Mouse (Mus musculus) thymus, postnatal 0 days (tissue): ENCODE data around the gene Rtp3. TPM values are rescaled to one million over a fixed set of nuclear protein-coding genes. Genes with fewer than 3 reads are reported as not detected.

Experiments
- DNase-seq: peaks from one replicate; pipeline ENCODE4 v3.0.0-alpha.2; 2015; ENCODE audit warnings: low spot score
- polyA plus RNA-seq: library from polyadenylated mRNA; unstranded; fragments of >200 nt; fragmentation: Nextera tagmentation; extraction: Ambion mirVana; gene quantifications from 2 replicates; pipeline ENCODE4 v1.2.1, GENCODE M21; 2015

Rtp3 gene
- polyA plus RNA-seq, 1 experiment from 2014 or later: 0.20 TPM

DNA sequence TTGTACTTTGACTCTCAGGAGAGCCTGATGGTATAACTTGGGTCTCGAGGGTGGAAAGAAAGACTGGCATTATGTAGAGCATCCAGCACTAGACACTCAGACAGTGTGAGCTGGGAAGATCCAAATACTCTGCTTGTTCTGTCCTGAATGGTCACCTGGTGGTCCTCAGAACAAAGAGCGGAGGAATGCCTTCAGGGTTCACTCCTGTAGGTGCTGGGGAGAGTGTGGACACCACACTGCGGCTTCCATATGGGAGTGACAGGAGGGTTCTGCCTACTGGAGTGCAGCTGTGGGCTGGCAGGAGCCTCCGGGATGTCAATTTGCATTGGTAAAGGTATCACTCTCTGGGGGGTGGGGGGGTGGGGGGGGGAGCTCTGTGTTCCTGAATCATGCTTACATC, 8.0 kb downstream of the Rtp3 start:
- no peak for DNase-seq

DNA sequence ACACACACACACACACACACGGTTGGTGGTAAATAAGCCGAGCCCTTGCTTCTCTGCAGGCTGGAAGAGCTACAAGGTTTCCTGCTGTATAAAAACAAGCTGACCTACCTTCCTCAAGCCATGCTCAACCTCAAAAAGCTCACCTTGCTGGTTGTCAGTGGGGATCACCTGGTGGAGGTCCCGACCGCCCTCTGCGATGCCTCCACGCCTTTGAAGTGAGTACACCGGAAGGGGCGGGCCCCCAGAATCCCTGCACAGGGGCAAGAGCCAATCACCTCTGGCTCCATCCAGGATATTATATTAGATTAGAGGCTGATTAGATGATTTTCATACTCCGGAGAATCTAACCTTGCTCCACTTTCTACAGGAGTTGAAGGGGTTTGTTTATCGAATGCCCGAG, 11.0 kb downstream of the Rtp3 start:
- no peak for DNase-seq

DNA sequence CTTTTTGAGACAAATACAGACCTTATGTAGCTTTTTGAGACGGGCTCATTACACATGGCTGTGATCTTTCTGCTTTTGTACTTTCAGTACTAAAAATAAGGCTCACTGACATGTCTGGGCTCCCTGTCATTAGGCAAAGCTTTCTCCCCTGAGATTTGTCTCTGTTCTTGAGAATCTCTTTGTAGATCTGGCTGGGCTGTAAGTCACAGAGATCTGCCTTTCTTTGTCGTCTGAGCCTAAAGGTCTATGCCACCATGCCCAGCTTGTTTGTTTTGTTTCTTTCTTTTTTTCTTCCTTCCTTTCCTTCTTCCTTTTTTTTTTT, 24.5 kb downstream of the Rtp3 start:
- DNase-seq: no peak

DNA sequence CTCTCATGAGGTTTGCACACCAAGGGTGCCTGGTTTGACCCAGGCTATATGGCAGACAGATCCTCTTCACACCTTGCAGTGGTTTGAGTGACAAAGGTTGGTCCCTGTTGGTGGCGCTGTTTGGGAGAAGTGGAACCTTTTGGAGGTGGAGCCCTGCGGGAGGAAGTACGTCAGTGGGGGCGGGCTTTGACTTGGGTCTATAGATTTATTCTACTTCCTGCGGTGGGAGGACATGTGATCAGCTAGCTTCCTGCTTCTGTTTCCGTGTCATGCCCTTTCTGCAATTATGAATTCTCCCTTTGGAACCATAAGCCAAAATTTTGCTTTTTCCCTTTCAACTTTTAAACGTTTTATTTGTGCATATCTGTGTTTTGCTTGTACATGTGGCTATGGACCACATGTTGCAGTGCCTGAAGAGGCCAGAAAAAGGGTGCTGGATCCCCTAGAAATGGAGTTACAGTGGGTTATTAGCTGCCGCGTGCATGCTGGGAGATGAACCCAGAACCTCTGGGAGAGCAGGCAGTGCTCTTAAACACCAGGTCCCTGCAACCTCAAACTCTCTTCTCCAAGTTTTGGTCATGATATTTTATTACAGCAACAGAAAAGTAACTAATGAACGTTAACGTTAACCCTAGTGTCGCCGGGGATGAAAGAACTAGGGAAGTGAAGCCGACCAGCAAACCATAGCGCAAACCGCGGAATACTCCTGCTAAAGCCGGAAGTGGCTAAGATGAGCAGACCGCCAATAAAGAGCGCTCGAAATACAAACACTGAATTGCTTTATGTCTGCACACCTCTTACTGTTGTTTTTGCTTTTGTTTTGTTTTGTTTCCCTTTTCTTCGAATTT, 25.1 kb downstream of the Rtp3 start:
- peak; percentile 38 for DNase-seq

DNA sequence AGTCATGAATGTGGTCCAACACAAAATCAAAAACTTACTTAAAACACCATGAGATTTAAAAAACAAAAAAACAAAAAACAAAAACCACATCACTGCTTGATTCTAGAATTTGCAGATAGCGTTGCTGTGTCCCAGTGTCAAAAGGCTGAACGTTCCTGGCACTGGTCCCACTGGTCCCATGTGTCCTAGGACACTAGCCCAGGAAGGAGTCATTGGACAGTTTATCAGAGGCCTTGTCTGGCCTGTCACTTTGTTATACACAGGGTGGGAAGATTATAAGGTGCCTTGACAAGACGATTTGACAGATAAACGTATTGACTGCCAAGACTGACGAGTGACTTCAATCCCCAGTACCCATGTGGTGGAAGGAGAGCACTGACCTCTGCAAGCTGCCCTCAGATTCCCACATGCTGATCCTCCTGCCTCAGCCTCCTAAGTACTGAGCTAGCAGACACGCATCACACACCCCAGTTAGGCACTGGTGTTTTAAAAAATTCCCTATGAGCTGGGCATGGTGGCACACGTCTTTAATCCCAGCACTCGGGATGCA, 26.7 kb downstream of the Rtp3 start:
- no peak for DNase-seq

DNA sequence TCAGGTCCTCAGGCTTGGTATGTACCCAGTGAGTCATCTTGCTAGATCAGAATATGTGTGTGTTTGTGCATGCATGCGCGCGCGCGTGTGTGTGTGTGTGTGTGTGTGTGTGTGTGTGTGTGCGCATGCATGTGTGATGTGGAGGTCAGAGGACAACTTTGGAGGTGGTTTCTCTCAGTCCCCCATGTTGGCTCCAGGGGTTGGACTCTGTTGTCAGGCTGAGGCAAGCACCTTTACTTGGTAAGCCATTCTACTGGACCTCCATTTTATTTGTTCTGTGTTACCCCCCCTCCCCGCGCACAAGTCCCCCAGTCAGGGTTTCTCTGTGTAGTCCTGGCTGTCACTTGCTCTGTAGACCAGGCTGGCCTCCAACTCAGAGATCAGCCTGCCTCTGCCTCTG, 29.0 kb downstream of the Rtp3 start:
- no peak for DNase-seq

DNA sequence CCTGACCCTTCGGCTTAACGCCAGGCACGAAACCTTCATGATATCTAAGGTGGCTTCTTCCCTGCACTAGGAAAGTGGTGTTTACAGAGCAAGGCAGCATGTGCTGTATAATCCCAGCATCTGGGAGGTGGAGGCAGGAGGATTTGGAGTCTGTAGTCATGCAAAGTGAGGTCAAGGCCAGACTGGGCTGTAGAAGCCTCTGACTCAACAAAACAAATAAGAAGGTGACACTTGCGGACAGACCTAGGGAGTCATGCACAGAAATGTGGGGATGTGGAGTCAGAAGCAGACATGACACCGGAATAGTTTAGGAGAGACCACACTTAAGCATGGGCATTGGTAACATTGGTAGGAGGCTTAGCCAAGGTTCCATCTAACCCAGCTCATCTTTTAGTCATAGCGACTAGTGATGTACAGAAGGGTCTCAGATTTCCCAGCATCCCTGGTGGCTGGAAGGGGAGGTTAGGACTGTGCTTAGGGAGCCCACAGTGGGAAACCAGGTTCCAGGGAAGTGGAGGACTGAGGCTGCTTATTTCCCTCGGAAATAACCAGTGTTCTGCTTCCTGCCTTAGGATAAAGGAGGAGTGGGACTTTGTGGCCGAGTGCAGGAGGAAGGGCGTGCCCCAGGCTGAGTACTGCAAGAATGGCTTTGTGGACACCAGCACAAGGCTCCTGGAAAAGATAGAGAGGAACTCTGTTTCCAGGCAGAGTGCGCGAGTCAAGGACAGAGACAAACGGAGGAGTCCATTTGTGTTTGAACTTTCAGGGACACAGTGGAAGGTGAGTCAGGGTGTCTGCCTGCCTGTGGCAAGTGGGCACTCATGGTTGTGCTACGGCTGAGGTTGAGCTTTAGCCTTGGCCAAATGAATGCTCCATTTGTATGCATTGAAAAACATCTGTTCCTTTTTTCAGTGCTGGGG, 29.9 kb downstream of the Rtp3 start:
- no peak for DNase-seq

DNA sequence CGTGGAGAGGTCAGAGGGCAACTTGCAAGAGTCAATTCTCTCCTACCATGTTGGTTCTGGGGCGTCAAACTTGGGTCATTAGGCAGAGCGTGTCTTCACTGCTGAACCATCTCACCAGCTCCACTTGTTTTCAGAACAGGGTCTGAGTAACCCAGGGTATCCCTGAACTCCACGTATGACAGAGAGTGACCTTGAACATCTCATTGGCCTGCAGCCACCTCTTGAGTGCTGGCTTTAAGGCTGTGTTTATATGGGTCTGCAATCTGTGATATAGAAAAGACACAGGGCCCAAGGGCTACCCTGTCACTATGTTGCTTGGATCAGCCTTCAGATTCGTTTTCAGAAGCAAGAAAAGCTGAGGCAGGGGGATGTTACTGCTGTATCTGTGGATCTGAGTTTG, 30.7 kb downstream of the Rtp3 start:
- no peak for DNase-seq

DNA sequence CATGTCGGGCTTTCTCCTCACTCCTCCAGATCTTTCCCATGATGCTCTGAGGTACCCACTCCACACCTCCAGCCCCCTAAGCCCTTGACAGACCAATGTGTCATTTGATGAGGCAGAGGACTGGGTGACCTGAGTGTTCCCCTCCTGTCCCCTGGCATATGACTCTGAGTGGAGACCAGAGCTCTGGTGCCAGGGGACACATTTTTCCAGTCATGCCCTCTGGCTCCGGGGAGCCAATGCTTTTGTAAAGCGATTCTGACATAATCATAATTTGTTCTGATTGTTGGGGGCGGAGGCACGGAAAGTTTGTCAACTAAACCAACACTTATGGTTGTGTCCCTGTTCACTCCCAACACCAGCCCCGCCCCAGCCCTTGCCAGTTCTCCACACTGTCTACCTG, 34.4 kb downstream of the Rtp3 start:
- DNase-seq: no peak

DNA sequence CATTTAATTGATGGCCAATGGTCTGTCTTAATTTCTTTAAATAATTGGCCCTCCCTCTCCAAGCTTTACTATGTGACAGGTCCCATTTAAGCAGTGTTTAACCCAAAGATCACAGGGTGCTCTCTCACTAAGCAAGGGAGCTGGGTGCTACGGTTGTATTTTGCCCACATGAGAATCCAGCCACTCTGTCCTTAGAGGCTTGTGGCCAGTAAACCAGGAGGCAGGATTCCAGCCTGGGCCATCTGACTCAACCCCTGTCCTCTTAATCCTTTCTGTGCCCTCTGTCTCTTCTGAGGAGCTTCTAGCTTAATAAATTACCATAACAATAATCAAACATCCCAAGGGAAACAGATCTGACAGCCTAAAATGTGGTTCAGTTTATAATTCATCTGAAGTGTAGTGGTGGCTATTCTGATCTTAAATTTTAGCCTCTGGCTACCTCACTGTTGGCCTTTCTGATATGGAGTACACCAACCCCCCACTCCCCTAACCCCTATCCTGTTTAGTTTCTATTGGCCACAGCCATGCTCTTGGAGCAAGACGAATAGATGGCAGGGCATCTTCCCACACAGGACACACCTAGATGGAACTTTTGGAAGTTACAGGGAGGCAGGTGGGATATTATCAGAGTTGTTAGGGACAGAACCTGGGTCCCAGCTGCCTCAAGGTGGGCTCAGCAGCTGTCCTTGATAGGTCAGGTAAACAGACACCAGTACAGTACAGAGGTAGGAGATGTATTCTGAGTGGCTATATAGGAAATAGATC, 35.5 kb downstream of the Rtp3 start:
- DNase-seq: no peak

DNA sequence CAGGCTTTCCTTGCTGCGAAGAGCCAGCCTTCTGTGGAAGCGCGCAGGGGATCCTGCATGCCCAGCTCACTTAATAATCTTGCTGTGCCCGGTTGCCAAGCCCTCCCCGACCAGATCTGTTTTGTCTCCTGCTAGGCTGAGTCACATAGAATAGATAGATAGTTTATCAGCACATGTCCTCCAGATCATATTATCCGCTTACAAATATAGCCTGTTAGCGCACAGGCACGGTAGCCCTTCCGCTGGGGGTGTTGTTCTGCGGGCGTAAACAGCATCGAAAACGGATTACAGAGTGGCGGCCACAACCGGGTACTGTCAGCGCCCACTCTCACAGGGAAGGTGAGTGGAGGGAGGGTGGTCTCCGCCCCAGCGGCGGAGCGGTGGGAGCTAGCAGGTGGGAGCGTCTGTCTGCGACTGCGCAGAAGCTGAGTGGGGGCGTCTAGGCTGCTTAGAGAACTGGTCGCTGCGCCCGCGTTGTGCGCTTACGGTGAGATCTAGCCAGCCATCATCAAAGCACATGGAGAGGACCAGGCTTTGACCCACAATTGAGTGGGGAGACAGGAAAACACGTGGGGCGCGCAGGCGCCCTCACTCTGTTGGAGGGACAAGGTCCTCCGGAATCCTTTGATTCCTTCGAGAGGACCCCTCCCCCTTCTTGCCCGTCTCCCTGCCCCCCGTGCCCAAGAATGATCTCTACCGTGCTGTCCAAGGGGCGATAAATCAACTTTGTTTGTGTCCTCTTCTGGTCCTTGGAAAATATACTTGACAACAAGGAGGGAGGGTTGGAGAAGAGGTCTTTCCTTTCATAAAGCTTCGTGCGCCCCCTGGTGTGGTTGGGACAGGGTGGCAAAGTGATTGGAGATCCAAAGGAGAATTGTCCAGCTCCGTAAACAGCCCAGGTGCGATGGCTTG, 36.6 kb downstream of the Rtp3 start:
- peak; percentile 68 for DNase-seq

DNA sequence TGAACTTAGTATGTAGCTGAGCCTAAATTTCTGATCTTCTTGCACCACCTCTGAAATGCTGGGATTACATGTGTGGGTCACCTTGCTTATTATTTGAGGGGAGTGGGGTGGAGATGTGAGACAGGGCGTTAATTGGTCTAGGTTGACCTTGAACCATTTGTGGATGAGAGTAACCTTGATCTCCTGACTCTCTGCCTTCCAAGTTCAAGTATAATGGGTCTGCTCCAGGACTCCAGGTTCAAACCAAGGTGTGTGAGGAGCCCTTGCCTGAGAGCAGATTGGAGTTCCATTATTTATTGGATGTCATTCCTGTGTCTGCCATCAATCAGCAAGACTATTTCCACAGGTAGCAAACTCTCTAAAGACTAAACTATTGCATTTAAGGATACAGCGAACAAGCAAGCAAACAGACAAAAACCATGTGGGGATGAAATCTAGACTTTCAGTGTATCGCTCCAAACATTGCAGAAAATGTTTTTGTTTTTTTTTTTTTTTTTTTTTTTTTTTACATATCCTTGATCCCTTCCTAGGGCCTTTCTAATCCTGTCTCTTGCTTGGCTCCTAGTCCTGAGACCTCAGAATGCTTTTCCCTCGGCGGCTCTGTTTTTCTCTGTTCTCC, 37.3 kb downstream of the Rtp3 start:
- no peak for DNase-seq

DNA sequence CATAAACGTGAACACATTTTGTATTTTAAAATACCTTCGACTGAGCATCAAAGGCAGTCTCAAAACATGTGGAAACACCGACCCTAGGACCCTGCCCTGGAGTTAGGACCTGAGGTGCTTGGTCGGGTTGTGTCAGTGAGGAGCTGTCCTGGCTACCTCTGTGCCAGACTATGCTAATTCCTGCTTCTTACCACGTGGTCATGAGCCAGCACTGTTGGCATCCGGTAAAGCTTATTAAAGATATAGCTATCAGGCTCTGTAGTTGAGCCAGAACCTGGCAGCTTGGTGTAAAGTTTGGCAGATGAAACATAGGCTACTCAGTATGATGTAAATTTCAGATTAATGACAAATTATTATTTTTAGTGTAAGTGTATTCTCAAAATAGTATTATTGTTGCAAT, 38.0 kb downstream of the Rtp3 start:
- DNase-seq: no peak

DNA sequence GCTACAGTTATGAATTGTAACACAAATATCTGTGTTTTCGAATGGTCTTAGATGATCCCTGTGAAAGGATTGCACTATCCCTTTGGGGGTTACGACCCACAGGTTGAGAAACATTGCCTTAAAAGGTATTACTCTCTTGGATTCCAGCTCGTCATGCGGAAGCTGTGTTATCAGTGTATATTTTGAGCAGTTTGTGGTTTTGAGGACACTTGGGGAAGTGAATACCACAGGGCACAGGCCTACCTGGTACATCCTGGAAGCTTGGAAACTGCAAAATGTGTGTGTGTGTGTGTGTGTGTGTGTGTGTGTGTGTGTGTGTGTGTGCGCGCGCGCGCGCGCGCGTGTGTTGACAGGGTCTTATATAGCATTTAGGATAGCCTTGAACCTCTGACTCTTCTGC, 38.5 kb downstream of the Rtp3 start:
- DNase-seq: no peak

DNA sequence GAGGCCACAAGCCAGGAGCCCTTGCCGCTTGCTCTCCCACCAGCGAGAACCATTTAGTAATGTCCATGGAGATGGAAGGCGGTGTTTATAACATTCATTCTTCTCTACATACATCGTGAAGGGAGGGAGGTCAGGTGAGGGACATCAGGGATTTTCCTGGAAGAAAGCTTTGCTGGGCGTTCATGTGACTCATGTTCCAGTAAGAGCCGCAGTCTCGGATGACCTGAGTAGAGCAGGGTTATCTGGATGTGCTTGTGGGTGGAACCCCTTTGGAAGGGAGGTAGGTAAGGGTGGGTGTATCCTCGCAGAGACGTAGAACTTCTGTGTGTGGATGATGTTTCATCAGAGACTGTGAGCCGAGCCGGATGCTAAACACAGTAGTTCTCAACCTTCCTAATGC, 39.0 kb downstream of the Rtp3 start, which contains the start of gene Lrrc2:
Gene Lrrc2 (plus strand): TSS at position 149 of the 400 bp plus-strand sequence.
- DNase-seq: no peak

DNA sequence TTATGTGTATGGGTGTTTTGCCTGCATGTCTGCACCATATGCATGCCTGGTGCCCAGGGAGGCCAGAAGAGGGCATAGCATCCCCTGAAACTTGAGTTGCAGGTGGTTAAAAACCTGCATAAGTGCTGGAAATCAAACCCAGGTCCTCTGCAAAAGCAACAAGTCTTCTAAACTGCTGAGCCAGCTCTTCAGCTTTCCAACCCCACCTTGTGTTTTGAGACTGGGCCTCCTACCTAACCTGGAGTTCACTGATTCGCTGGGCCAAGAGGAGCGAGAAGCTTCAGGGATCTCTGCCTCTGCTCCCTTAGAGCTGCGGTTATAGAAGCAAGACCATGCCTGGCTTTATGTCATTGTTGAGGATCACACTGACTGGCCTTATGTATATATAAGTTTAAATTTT, 40.3 kb downstream of the Rtp3 start:
- DNase-seq: no peak

DNA sequence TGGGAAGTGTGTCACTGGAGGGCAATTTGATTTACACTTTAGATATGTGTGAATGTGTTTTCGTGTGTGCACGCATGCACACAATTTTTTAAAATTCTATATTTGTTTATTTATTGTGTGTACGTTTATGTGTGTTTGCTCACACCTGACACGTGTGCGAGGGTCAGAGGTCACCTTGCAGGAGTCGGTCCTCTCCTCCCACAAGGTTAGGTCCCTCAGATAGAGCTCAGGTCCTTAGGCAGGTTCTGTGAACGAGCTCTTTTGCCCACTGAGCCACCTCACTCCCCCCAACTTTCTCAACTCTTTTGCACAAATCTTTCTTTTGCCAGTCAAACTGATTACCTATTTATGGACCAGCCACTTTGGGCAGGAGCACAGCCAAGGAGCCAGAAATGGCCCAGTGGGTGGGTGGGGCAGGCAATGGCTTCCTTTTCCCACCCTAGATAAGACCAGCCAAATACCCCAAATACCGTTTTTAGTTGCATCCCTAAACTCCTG, 41.5 kb downstream of the Rtp3 start:
- no peak for DNase-seq

DNA sequence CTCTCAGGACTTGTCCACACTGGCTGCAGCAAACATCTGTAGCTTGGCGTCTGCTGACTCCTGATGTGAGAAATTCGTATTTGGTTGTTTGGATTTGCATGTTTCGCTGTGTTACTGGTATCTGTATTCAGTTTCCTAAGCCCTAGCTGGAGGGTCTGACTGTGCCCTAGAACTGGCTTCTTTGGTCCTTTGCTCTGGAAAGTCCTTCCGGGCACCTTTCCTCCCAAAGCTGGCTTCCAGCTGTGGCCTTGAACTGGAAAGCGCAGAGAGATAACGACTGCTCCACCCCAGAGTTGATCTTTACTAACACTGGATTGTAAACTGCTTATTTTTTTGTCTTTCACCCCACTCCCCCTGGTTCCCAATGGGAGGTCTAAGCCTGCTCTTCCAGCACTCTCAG, 42.5 kb downstream of the Rtp3 start:
- DNase-seq: no peak

DNA sequence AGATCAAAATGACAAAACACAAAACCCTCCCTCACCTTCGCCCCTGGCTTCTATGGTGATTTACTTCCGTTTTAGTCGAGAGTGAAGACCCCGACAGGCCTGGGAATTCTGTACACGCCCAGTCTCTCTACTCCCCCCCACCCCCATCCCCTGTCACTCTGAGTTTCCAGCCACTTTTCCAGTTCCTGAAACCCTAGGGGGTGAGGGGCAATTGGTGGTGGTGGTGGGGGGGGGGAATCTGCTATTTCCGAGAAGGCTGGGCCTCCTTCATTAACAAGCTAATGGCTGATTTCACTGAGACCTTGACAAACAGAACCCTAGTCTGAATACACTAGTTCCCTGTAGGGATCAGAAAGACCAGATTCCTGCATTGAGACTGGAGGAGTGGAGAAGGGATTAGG, 43.1 kb downstream of the Rtp3 start:
- no peak for DNase-seq

DNA sequence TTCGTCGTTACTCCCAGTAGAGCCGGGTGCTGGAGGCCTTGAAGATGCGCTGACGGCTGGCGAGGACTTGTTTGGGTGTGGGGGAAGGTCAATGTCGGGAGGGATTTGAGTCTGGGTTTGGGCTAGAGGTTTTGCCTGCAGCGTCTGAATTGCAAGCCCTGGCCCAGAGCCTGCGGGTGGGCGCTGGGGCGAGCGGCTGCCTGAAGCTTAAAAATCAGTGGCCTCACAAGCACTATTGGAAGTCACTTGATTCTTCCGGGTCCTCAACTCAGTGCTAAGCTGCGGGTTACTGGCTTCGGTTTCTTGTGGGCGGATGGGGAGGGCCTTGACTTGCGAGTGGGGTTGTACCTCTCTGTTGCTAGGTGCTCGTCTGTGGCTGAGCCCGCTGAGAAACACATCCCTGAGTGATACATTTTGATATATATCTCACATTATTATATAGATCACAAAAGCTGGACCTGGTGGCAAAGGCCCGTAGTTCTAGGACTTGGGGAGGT, 43.8 kb downstream of the Rtp3 start:
- DNase-seq: peak; percentile 77
